Mouse (Mus musculus) heart, embryonic 15.5 days (tissue): ENCODE data around the gene Il21. TPM values are rescaled to one million over a fixed set of nuclear protein-coding genes. Genes with fewer than 3 reads are reported as not detected.

ENCODE experiments used
- ATAC-seq: fragments of 200-750 bp; cut with Nextera tagmentation; replicated peaks from 2 replicates; pipeline ENCODE4 v1.8.0; 2017; ENCODE audit warnings: low read depth, moderate TSS enrichment; ENCODE audit not compliant: insufficient number of reproducible peaks, insufficient read depth, low FRiP score
- H3K27ac ChIP-seq: fragments of 300-500 bp; sonication (generic); 2 replicates; pipeline ENCODE4 v1.5.1; 2015; ENCODE audit warnings: mild to moderate bottlenecking, inconsistent platforms
- H3K27me3 ChIP-seq: fragments of 300-500 bp; sonication (generic); 2 replicates; pipeline ENCODE4 v1.6.1; 2015; ENCODE audit warnings: inconsistent platforms
- H3K36me3 ChIP-seq: fragments of 300-500 bp; sonication (generic); 2 replicates; pipeline ENCODE4 v1.6.1; 2015; ENCODE audit warnings: mild to moderate bottlenecking, inconsistent platforms
- H3K4me1 ChIP-seq: fragments of 300-500 bp; sonication (generic); replicated peaks from 2 replicates; pipeline ENCODE4 v1.6.1; 2015; ENCODE audit warnings: inconsistent platforms
- H3K4me2 ChIP-seq: fragments of 300-500 bp; sonication (generic); 2 replicates; pipeline ENCODE4 v1.6.1; 2015; ENCODE audit warnings: inconsistent platforms, mild to moderate bottlenecking, moderate library complexity
- H3K4me3 ChIP-seq: fragments of 300-500 bp; sonication (generic); 2 replicates; pipeline ENCODE4 v1.5.1; 2015; ENCODE audit warnings: mild to moderate bottlenecking, inconsistent platforms
- H3K9ac ChIP-seq: fragments of 300-500 bp; sonication (generic); 2 replicates; pipeline ENCODE4 v1.6.1; 2015; ENCODE audit warnings: mild to moderate bottlenecking, inconsistent platforms
- H3K9me3 ChIP-seq: fragments of 300-500 bp; sonication (generic); replicated peaks from 2 replicates; pipeline ENCODE4 v1.6.1; 2016; ENCODE audit warnings: inconsistent platforms
- WGBS: fragments of 180-500 bp; shearing (Covaris S2); methylation state at CpG from one replicate; pipeline ENCODE4 v1.1.7; 2015; ENCODE audit warnings: mixed read lengths; 5-methylcytosine and 5-hydroxymethylcytosine counted together
- microRNA-seq: library from miRNA; unstranded; fragments of <30 nt; microRNA quantifications from one replicate; pipeline ENCODE4, GENCODE M21; 2016
- polyA plus RNA-seq: library from polyadenylated mRNA; unstranded; fragments of >200 nt; fragmentation: Nextera tagmentation; extraction: Ambion mirVana; gene quantifications from 2 replicates; pipeline ENCODE4 v1.2.1, GENCODE M21; 2015

Gene Il21
- polyA plus RNA-seq, 1 experiment from 2014 or later: not detected

DNA sequence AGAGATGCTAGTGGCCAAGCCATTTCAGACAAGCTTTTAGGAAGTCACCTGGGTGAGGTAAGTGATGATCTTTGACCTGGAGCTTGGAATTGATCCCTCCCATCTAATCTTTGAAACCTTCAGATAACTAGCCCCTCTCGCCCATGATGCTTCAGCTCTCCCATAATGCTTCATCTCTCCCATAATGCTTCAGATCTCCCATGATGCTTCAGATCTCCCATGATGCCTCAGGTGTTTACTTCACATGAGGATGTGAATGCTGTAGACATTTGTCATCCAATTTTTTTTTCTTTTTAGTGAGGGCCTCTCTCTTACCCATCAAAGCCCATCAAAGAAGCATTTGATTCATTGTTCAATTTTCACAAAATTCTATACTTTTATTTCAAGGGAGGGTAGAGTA, 46.9 kb downstream of the Il21 start:
- no peak for ATAC-seq
- H3K27ac ChIP-seq: no peak overlapping the region
- no peaks in the 10 kb centered on the region for H3K36me3 ChIP-seq
- 68% methylated on average over 1 of the region's 1 CpGs for WGBS
- no peak overlapping the region for H3K4me3 ChIP-seq
- 0 out of 2 replicates have a peak, but pooled peaks cover 6% of the 10 kb centered on the region for H3K4me1 ChIP-seq
- H3K9ac ChIP-seq: no peak overlapping the region
- no peaks in the 10 kb centered on the region for H3K27me3 ChIP-seq
- H3K9me3 ChIP-seq: no peaks in the 10 kb centered on the region
- no peak overlapping the region for H3K4me2 ChIP-seq

DNA sequence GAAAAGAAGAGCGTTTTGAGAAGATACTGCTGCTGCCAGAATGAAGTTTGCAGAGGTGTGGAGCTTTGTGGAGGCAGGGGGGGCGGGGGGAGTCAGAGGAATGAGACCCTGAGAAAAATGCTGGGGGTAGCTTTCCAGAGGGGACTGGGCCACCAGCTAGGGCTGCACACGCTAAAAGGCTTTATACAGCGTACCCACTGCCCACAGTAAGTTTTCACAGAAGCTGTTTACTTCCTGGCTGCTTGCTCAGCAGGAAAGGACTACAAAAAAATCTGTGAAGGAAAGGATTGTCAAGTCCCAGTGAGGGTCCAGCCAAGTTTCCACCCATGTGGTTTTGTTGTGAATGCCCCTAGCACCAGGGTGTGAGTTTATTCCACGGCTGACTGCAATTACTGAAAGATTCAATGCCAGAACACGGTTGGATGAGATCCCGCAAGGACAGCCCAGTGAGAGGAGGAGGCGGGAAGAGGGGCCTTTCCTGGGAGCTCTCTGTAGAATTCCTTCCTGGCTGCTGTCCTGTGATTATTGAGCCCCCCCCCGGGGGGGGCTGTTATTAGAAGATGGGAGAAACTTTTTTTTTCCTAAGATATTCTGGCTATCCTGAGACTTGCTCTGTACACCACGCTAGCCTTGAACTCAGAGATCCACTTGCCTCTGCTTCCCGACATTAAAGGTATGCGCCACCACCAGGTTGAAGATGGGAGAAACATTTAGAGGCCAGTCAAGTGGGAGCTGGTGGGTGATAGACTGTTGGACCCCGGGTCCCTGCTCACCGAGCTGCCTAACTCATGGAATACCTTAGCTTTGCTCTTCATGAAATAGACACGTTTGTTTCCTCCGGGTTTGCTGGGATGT, 49.8 kb downstream of the Il21 start:
- Histone ChIP-seq H3K4me3 (no peak overlapping the region), H3K27me3 (no peaks in the 10 kb centered on the region), H3K4me2 (no peak overlapping the region), H3K9me3 (no peaks in the 10 kb centered on the region), H3K9ac (no peak overlapping the region), H3K4me1 (0 out of 2 replicates have a peak, but pooled peaks cover 6% of the 10 kb centered on the region), H3K36me3 (no peaks in the 10 kb centered on the region), H3K27ac (no peak overlapping the region)
- 51% methylated on average over 16 of the region's 16 CpGs for WGBS
- no peak for ATAC-seq

DNA sequence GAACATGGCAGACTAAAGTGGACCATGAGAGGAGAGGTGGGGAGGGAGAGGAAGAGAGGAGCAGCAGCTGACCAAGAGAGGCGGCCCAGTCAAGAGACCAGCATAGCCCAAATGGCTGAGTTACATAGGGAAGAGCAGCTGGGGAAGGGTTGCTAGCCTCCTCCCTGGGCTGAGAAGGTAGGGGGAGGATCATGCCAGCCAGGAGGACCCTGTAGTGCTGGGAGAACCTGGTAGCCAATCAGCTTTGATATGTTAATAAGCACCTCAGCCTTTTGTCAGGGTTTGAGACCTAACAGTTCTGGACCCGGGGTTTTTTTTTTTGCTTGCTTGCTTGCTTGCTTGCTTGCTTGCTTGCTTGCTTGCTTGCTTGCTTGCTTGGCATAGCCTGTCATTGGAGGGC, 51.4 kb downstream of the Il21 start:
- Histone ChIP-seq H3K9ac (no peak overlapping the region), H3K4me3 (no peak overlapping the region), H3K27me3 (no peaks in the 10 kb centered on the region), H3K36me3 (no peaks in the 10 kb centered on the region), H3K27ac (no peak overlapping the region), H3K4me1 (0 out of 2 replicates have a peak, but pooled peaks cover 6% of the 10 kb centered on the region), H3K4me2 (no peak overlapping the region), H3K9me3 (no peaks in the 10 kb centered on the region)
- ATAC-seq: no peak
- WGBS: 27% methylated on average over 2 of the region's 2 CpGs

DNA sequence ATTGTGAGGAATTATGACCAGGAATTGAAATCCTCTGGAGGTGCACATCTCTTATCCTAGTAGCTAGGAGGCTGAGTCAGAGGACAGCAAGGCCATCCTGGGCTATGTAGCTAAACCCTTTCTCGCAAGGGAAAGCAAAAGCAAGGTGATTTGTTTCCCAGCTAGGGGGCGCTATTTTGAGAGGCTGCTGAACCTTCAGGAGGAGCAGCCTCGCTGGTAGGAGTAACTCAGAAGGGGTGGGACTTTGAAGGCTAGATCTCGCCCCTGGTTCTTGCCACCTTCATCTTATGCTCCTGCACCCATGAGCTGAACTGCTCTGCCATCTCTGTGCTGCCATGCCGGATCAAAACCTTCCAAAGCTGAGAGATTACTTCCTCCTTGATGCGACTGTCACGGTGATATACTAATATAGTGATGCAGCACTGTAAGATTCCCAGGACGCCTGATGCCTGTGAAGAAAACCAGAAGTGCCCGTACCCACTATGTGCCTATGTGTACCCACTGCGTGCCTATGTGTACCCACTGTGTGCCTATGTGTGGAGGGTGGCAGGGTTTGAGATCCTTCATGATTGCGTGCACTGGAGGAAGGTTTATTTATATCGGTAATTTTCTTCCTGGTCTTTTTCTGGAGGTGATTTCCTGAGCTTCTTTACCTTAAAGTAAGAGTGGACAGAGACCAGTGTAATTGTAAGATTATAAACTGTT, 52.2 kb downstream of the Il21 start:
- ATAC-seq: no peak
- no peak overlapping the region for H3K4me2 ChIP-seq
- no peaks in the 10 kb centered on the region for H3K27me3 ChIP-seq
- no peaks in the 10 kb centered on the region for H3K9me3 ChIP-seq
- H3K36me3 ChIP-seq: no peaks in the 10 kb centered on the region
- no peak overlapping the region for H3K27ac ChIP-seq
- H3K4me3 ChIP-seq: no peak overlapping the region
- 0 out of 2 replicates have a peak, but pooled peaks cover 6% of the 10 kb centered on the region for H3K4me1 ChIP-seq
- 71% methylated on average over 12 of the region's 12 CpGs for WGBS
- no peak overlapping the region for H3K9ac ChIP-seq

DNA sequence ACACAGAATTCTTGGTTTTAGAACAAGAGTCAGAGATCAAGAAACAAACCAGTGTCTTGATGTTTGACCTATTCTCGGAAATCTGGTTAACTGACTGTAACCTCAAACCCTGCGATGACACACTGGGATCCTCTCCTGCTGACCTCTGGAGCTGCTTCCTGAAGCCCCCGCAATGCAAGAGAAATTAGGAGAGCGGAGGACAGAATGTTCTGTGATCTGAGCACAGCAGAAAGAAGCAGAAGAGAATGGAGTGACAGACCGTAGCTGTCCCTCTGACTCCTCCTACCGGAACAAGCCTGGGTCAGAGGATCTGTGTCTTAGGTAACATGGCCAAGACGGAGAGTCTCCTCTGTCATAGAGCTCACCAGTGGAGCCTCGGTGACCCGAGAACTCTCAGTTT, 53.0 kb downstream of the Il21 start:
- Histone ChIP-seq H3K36me3 (no peaks in the 10 kb centered on the region), H3K4me1 (0 out of 2 replicates have a peak, but pooled peaks cover 6% of the 10 kb centered on the region), H3K4me2 (no peak overlapping the region), H3K4me3 (no peak overlapping the region), H3K27me3 (no peaks in the 10 kb centered on the region), H3K27ac (no peak overlapping the region), H3K9me3 (no peaks in the 10 kb centered on the region), H3K9ac (no peak overlapping the region)
- 84% methylated on average over 9 of the region's 9 CpGs for WGBS
- ATAC-seq: no peak

DNA sequence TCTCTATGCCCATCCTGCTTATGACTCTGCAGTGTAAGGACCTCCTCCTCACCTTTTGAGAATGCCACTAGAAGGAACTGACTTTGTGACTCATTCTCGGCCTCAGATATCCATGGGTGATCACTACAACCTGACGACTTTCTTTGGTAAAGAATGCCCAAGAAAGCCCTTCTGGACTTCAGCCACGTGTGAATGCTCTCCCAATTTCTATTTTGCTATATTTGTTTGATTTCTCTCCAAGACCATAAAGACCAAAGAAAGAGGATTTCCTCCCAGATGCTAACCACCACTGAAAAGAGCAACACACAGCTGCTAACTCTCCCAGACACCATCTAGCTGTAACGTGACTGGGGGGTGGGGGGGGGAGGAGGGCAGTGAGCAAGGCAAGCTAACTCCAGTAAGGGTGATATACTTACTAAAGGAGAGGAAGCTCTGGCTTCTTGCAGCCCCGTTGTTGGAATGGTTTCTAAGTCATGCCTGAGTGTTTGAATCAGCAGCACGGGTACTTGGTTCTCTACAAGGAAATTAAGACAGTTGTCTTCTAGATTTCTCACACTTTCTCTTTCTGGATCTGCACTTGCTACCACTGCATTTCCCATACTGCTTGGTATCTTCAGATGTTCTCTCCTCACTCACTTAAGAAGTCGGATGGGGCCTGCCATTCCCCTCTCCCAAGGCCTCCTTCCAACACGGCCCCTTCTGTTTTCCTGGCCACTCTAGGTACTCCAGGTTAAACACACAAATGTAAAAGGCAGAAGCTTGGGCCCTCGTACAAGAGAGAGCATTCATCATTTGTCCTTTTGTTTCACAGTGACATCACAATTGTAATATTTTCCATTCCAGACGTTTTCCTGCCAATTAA, 57.5 kb downstream of the Il21 start:
- WGBS: 58% methylated on average over 10 of the region's 10 CpGs
- H3K4me1 ChIP-seq: no peaks in the 10 kb centered on the region
- H3K27ac ChIP-seq: no peak overlapping the region
- no peak overlapping the region for H3K4me3 ChIP-seq
- H3K9me3 ChIP-seq: no peaks in the 10 kb centered on the region
- H3K36me3 ChIP-seq: no peaks in the 10 kb centered on the region
- H3K9ac ChIP-seq: no peak overlapping the region
- H3K27me3 ChIP-seq: no peaks in the 10 kb centered on the region
- no peak overlapping the region for H3K4me2 ChIP-seq
- ATAC-seq: no peak

DNA sequence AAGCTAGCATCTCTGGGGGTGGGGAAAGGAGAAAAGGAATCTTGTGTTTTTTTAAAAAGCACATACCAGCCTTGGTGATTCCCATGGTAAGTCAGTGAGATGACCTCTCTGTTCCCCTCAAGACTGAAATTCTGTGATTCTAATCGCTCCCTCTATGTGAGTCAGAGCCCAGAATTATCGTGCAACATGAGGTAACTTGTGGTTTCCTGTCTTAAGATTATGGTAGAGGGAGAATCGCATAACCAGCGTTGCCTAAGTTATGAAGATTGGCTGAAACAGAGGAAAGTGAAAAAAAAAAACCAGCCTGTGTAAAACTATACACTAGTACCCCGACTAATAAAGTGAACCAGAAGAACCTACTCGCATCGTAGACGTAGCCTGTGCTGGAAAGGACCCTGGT, 59.2 kb downstream of the Il21 start:
- 76% methylated on average over 8 of the region's 8 CpGs for WGBS
- no peak for ATAC-seq

More for the DNA sequence above, 59.2 kb downstream of the Il21 start:
- H3K4me1 ChIP-seq: no peaks in the 10 kb centered on the region
- no peaks in the 10 kb centered on the region for H3K36me3 ChIP-seq
- H3K27me3 ChIP-seq: no peaks in the 10 kb centered on the region
- H3K27ac ChIP-seq: no peak overlapping the region
- H3K4me2 ChIP-seq: no peak overlapping the region
- H3K9ac ChIP-seq: no peak overlapping the region
- no peaks in the 10 kb centered on the region for H3K9me3 ChIP-seq
- no peak overlapping the region for H3K4me3 ChIP-seq

Small RNA genes within 50 kb of the gene (microRNA-seq; reads per million reads assigned to microRNA genes)
- not detected for gene Gm24169

Other genes with a start within 250 kb of the Il21 start
- 0.16 and 0.23 TPM in 2 replicates for gene Adad1, start 169.1 kb downstream of the Il21 start, polyA plus RNA-seq
- 0.16 and 0.44 TPM in 2 replicates for gene Il2, start 106.7 kb downstream of the Il21 start, polyA plus RNA-seq
- 4.5 and 4.7 TPM in 2 replicates for gene Bbs12, start 79.9 kb upstream of the Il21 start, polyA plus RNA-seq
- 1.1 and 1.9 TPM in 2 replicates for gene Cetn4, start 80.1 kb upstream of the Il21 start, polyA plus RNA-seq
- gene Fgf2, start 115.7 kb upstream of the Il21 start, polyA plus RNA-seq: 1.4 and 2.1 TPM in 2 replicates
- gene Spata5, start 187.3 kb upstream of the Il21 start, polyA plus RNA-seq: 19.7 and 24.4 TPM in 2 replicates
- 13.4 and 13.7 TPM in 2 replicates for gene Nudt6, start 187.6 kb upstream of the Il21 start, polyA plus RNA-seq